Mouse (Mus musculus) midbrain, embryonic 11.5 days (tissue): ENCODE data around the gene Fanca. TPM values are rescaled to one million over a fixed set of nuclear protein-coding genes. Genes with fewer than 3 reads are reported as not detected.

Experiments
- ATAC-seq: fragments of 200-750 bp; cut with Nextera tagmentation; 2 replicates; pipeline ENCODE4 v1.8.0; 2017; ENCODE audit warnings: moderate TSS enrichment, moderate library complexity; ENCODE audit not compliant: low FRiP score
- DNase-seq: peaks from one replicate; pipeline ENCODE4 v3.0.0; 2015; ENCODE audit warnings: low spot score; ENCODE audit errors: missing footprints
- H3K27ac ChIP-seq: fragments of 300-500 bp; sonication (generic); 2 replicates; pipeline ENCODE4 v1.5.1; 2014; ENCODE audit warnings: low read depth, low read length
- H3K27me3 ChIP-seq: fragments of 300-500 bp; sonication (generic); 2 replicates; pipeline ENCODE4 v1.6.1; 2014; ENCODE audit warnings: mild to moderate bottlenecking, low read length, moderate library complexity, mixed read lengths; ENCODE audit not compliant: control insufficient read depth, insufficient read depth
- H3K36me3 ChIP-seq: fragments of 300-500 bp; sonication (generic); 2 replicates; pipeline ENCODE4 v1.6.1; 2014; ENCODE audit warnings: mild to moderate bottlenecking, low read length, moderate library complexity, mixed read lengths; ENCODE audit not compliant: control insufficient read depth, insufficient read depth
- H3K4me1 ChIP-seq: fragments of 300-500 bp; sonication (generic); 2 replicates; pipeline ENCODE4 v1.6.1; 2014; ENCODE audit warnings: low read length; ENCODE audit not compliant: control insufficient read depth, insufficient read depth
- H3K4me2 ChIP-seq: fragments of 300-500 bp; sonication (generic); 2 replicates; pipeline ENCODE4 v1.6.1; 2014; ENCODE audit warnings: mild to moderate bottlenecking, moderate library complexity
- H3K4me3 ChIP-seq: fragments of 300-500 bp; sonication (generic); 2 replicates; pipeline ENCODE4 v1.5.1; 2014; ENCODE audit warnings: low read depth, low read length
- H3K9ac ChIP-seq: fragments of 300-500 bp; sonication (generic); 2 replicates; pipeline ENCODE4 v1.6.1; 2014; ENCODE audit warnings: low read length
- H3K9me3 ChIP-seq: fragments of 300-500 bp; sonication (generic); 2 replicates; pipeline ENCODE4 v1.6.1; 2016; ENCODE audit warnings: low read length; ENCODE audit not compliant: control insufficient read depth
- WGBS: fragments of 180-500 bp; shearing (Covaris S2); extraction: QIAGEN DNeasy Blood & Tissue Kit; methylation state at CpG from one replicate; pipeline ENCODE4 v1.1.7; 2014; 5-methylcytosine and 5-hydroxymethylcytosine counted together
- polyA plus RNA-seq: library from polyadenylated mRNA; unstranded; fragments of >200 nt; fragmentation: Nextera tagmentation; extraction: Ambion mirVana; gene quantifications from 2 replicates; pipeline ENCODE4 v1.2.1, GENCODE M21; 2014

Gene Fanca
- polyA plus RNA-seq, 1 experiment from 2014 or later = 31.5 TPM

DNA sequence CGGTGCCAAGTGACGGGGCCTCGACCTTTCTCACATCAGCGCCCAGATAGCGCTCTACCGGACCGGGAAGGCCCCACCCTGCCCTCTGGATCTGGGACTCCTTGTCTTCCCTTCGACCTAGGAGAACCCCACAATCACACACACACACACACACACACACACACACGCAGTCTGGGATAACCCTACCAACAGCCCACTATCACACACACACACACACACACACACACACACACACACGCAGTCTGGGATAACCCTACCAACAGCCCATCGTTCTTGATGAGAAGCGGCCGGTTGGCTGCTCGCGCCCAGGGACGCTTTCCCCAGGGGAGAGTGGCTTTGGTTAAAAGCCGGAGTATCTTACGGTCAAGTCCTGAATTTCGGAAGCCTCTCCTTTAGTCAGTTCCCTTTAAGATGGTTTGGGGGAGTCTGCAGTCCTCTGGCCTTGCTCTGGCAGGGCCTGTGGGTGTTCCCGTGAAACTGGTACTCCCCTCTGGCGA lies 14.8 kb upstream of the Fanca start:
- Histone ChIP-seq H3K4me3 (peak overlapping the region; percentile 87), H3K27ac (peak overlapping the region; percentile 68), H3K36me3 (no peaks in the 10 kb centered on the region), H3K4me1 (peaks cover 12% of the 10 kb centered on the region), H3K9ac (peak overlapping the region; percentile 90), H3K4me2 (peak overlapping the region; percentile 88), H3K27me3 (no peaks in the 10 kb centered on the region), H3K9me3 (no peaks in the 10 kb centered on the region)
- DNase-seq (peak; percentile 92), ATAC-seq (peak; percentile 55)
- 2% methylated on average over 21 of the region's 21 CpGs for WGBS

DNA sequence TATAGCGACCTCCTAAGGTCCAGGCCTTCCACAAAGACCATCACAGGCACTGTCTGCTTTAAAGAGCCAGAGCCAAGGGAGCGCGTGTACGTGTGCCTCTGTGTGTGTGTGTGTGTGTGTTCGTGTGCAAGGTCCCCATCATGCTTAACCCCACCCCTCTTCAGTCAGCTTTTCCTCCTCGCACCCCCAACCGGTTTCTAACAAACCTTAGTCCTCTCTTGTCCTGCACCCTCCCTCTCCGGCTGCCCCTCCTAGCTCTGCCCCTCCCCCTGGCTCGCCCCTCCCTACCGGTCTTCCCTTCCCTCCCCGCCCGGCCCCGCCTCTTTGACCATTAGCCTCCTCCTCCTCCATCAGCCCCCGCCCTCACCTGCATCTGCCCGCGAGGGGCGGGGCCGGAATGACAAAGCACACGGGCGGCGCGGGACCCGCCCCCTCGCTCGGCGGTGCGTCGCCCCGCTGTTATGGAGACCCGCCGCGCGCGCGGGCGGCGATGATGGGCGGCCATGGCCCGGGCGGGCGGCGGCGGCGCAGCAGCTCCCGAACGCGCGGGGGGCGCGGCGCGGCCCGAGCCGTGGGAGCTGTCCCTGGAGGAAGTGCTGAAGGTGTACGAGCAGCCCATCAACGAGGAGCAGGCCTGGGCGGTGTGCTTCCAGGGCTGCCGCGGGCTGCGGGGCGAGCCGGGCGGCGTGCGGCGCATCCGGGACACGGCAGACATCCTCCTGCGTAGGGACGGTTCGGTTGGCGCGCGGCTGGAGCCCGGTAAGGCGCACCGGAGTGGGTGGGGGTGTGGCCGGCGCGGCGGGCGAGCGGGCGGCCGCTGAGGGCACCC lies 14.1 kb upstream of the Fanca start, which contains the start of gene Spire2:
Spire2 (plus strand) TSS at position 452 of the 829 bp plus-strand sequence.
- no peaks in the 10 kb centered on the region for H3K36me3 ChIP-seq
- DNase-seq (peak; percentile 96), ATAC-seq (peak; percentile 88)
- H3K27me3 ChIP-seq = no peaks in the 10 kb centered on the region
- H3K9ac ChIP-seq = peak within 1 kb of the TSS; percentile 90
- peak within 1 kb of the TSS; percentile 88 for H3K4me2 ChIP-seq
- H3K4me3 ChIP-seq = peak within 1 kb of the TSS; percentile 87
- no peaks in the 10 kb centered on the region for H3K9me3 ChIP-seq
- WGBS = under 1% methylated on average over 68 of the region's 85 CpGs
- peak within 1 kb of the TSS; percentile 68 for H3K27ac ChIP-seq
- peaks cover 12% of the 10 kb centered on the region for H3K4me1 ChIP-seq

DNA sequence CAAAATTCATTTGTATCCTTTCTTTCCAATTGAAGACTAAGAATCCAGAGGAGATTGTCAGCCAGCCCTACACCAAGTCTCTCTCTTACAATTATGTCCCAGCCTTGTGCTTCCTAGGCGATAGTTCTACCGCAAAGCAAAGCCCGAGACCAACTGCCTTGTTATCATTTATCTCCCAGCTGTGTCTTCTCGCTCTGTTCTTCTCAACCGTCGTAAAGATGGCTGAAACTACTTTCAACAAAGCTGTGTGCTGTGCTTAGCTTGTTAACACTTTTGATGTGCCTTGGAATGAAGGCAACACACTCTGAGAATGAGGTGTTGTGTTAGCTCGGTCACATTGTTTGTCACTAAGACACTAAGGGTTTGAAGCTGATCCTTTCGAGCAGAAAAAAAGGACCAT lies 13.4 kb upstream of the Fanca start:
- peak overlapping the region; percentile 87 for H3K4me3 ChIP-seq
- DNase-seq = no peak
- no peak for ATAC-seq
- peaks cover 12% of the 10 kb centered on the region for H3K4me1 ChIP-seq
- H3K36me3 ChIP-seq = no peaks in the 10 kb centered on the region
- H3K4me2 ChIP-seq = peak overlapping the region; percentile 88
- no peaks in the 10 kb centered on the region for H3K9me3 ChIP-seq
- 43% methylated on average over 8 of the region's 8 CpGs for WGBS
- peak overlapping the region; percentile 90 for H3K9ac ChIP-seq
- H3K27me3 ChIP-seq = no peaks in the 10 kb centered on the region
- peak overlapping the region; percentile 57; the same call in 1 of the 2 replicates for H3K27ac ChIP-seq

DNA sequence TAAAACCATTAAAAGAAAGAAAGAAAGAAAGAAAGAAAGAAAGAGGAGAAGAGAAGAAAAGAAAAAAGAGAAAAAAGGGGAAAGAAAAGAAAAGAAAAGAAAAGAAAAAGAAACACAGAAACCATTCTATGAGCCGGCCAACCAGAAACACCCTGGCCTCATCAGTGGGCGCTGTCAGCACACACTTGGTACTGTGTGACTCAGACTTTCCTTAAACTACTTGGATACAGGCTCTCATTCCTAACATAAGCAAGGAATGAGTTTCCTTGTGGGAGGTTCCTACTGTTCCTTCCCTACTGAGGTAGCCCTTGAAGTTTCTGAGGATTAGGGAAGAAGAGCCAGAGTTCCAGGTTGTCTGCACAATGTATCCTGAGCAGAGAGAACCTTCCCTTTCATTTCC lies 12.9 kb upstream of the Fanca start:
- H3K9me3 ChIP-seq = no peaks in the 10 kb centered on the region
- no peak overlapping the region for H3K4me3 ChIP-seq
- no peaks in the 10 kb centered on the region for H3K27me3 ChIP-seq
- DNase-seq = no peak
- no peak overlapping the region for H3K27ac ChIP-seq
- ATAC-seq = no peak
- WGBS = 85% methylated on average over 2 of the region's 2 CpGs
- peaks cover 12% of the 10 kb centered on the region for H3K4me1 ChIP-seq
- H3K36me3 ChIP-seq = no peaks in the 10 kb centered on the region
- H3K4me2 ChIP-seq = no peak overlapping the region
- H3K9ac ChIP-seq = no peak overlapping the region

- WGBS = 86% methylated on average over 6 of the region's 6 CpGs
- Histone ChIP-seq H3K36me3 (no peaks in the 10 kb centered on the region), H3K27ac (no peak overlapping the region), H3K9me3 (no peaks in the 10 kb centered on the region), H3K4me2 (no peak overlapping the region), H3K9ac (no peak overlapping the region), H3K27me3 (no peaks in the 10 kb centered on the region), H3K4me1 (peaks cover 12% of the 10 kb centered on the region), H3K4me3 (no peak overlapping the region)
- DNase-seq (no peak), ATAC-seq (no peak)
Observed at GRCm38 (mm10) chr8:123330701-123331100, 12.3 kb upstream of the Fanca start.

GRCm38 (mm10) chr8:123329961-123330360 lies 11.6 kb upstream of the Fanca start:
- Histone ChIP-seq H3K9ac (no peak overlapping the region), H3K4me2 (no peak overlapping the region), H3K4me1 (peaks cover 12% of the 10 kb centered on the region), H3K27me3 (no peaks in the 10 kb centered on the region), H3K4me3 (no peak overlapping the region), H3K27ac (no peak overlapping the region), H3K36me3 (no peaks in the 10 kb centered on the region), H3K9me3 (no peaks in the 10 kb centered on the region)
- ATAC-seq (no peak), DNase-seq (no peak)
- WGBS = 67% methylated on average over 5 of the region's 5 CpGs

DNA sequence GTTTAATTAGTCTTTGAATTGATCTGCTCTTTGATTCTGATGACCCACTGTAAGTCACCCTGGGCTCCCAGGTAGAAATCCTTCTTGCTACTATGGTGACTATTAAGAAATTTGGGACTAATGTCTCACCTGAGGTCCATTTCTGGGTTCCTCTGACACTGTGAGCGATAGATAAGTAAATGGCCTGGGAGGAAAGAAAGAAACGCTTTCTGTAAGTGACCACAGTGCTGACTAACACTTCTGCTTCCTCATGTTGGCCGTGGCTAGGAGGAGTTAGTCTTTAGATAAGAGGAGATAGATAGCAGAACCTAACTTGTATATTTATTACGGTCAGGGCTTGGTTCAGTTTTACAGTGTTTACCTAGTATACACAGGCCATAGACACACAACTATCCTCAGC lies 11.0 kb upstream of the Fanca start:
- H3K4me3 ChIP-seq = no peak overlapping the region
- DNase-seq = no peak
- H3K27me3 ChIP-seq = no peaks in the 10 kb centered on the region
- H3K27ac ChIP-seq = no peak overlapping the region
- WGBS = 91% methylated on average over 4 of the region's 4 CpGs
- ATAC-seq = no peak
- no peak overlapping the region for H3K4me2 ChIP-seq
- no peaks in the 10 kb centered on the region for H3K36me3 ChIP-seq
- H3K4me1 ChIP-seq = peaks cover 10% of the 10 kb centered on the region
- no peaks in the 10 kb centered on the region for H3K9me3 ChIP-seq
- H3K9ac ChIP-seq = no peak overlapping the region

DNA sequence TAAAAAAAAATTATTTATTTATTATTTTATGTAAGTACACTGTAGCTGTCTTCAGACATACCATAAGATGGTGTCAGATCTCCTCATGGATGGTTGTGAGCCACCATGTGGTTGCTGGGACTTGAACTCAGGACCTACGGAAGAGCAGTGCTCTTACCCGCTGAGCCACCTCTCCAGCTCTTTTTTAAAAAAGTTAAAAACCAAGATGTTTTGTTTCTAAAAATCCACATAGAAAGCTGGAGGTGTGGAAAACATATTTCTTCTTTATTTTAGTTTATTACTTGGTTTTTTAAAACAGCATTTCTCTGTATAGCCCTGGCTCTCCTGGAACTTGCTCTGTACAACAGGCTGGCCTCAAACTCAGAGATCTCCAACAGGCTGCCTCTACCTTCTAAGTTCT lies 10.2 kb upstream of the Fanca start:
- no peak overlapping the region for H3K9ac ChIP-seq
- H3K27me3 ChIP-seq = no peaks in the 10 kb centered on the region
- no peaks in the 10 kb centered on the region for H3K9me3 ChIP-seq
- WGBS = 96% methylated on average over 2 of the region's 2 CpGs
- H3K27ac ChIP-seq = no peak overlapping the region
- no peaks in the 10 kb centered on the region for H3K36me3 ChIP-seq
- H3K4me1 ChIP-seq = peaks cover 3% of the 10 kb centered on the region; the same call in 1 of the 2 replicates
- no peak overlapping the region for H3K4me3 ChIP-seq
- ATAC-seq (no peak), DNase-seq (peak; percentile 51)
- H3K4me2 ChIP-seq = no peak overlapping the region

DNA sequence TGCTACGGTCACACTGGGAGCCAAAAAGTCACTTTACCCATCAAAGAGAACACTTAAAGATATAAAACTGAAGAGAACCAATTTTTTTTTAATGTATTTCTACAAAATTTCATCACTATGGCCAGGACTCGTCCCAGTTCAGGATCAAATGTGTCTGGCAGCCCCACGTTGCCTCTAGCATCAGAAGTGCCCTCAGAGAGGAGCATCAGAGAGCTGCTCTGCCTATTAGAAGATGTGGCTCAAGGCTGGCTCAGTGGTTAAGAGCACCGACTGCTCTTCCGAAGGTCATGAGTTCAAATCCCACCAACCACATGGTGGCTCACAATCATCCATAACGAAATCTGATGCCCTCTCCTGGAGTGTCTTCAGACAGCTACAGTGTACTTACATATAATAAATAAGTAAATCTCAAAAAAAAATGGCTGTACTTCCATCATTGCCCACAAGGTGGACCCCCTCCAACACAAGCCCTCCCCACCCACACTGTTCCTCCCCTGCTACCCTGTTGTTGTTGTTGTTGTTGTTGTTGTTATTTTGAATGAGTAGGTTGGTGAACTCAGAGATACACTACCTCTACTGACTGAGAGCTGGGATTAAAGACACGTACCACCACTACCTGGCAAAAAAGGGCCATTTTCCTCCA lies 1.3 kb upstream of the Fanca start:
- DNase-seq = peak; percentile 97
- WGBS = 38% methylated on average over 7 of the region's 7 CpGs
- Histone ChIP-seq H3K27me3 (no peaks in the 10 kb centered on the region), H3K9ac (no peak overlapping the region), H3K4me1 (peaks cover 5% of the 10 kb centered on the region), H3K4me3 (no peak overlapping the region), H3K27ac (no peak overlapping the region), H3K4me2 (no peak overlapping the region), H3K36me3 (no peaks in the 10 kb centered on the region), H3K9me3 (no peaks in the 10 kb centered on the region)
- ATAC-seq = no peak
